Comparison of ENCODE assay signal across 8 mouse cellular contexts in the genomic region with DNA sequence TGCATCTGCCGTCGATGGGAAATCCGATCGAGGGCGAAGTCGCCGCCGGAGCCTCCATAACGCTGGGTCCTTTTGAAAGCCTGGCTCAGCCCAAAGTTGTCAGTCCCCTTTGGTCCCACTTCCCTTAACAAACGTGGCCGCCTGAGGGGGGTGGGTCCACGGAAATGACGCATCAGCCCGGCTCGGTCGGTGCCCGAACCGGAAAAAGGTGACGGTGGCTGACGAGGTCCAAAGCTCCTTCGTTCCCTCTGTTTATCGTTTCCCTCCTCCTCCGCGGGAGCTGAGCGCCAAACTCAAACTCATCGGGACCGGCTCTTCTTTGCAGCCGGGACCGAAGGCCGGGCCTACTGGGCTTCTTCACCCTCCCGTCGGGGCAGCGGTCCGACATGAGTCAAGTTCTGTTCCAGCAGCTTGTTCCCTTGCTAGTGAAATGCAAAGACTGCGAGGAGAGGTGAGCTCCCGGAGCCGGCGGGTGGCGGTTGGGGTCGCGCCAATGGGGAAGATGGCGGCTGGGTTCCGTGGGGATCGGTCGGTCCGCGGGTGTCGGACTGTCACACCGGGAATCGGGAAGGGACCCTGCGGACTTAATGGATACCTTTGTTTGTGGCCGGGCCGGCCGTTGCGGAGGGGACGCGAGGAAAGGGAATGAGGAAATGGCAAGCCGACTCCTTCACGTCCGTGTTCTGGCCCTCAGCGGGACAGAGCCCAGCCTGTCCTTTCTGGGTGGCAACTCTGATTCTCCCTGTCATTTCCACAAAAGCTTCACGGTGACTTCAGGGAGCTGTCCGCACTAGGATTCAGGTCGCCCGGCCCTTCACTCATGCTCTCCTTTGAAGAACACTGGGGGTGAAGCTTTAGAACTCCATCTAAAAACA. TPM values are rescaled to one million over a fixed set of nuclear protein-coding genes. Genes with fewer than 3 reads are reported as not detected.
DNase-seq lines count a peak whose midpoint lies in the region; ATAC-seq and TF ChIP-seq lines count a peak whose summit lies in the region.

Sass6 (plus strand) TSS at position 255 of the 875 bp plus-strand sequence.

- WGBS in cerebellum, adult 2 months = under 1% methylated on average over 65 of the region's 65 CpGs
- under 1% methylated on average over 65 of the region's 65 CpGs for WGBS in forebrain, postnatal 0 days
- WGBS in lung, embryonic 15.5 days = under 1% methylated on average over 65 of the region's 65 CpGs

- TF ChIP-seq CTCF in MEL (IDR thresholded peaks at IDR 0.05 in 2 of 3, conservative IDR thresholded peaks at IDR 0.05 in 1 of 3; ENCODE audit: control insufficient read depth in 1 of 3, insufficient read depth in 1 of 3, low read depth in 2 of 3, low read length in 3 of 3, poor library complexity in 1 of 3, severe bottlenecking in 1 of 3) = no peak
- no peak for TF ChIP-seq CTCF in cerebellum, adult 2 months (IDR thresholded peaks at IDR 0.05; ENCODE audit: borderline replicate concordance, insufficient read depth, low read depth, low read length)
- no peak for TF ChIP-seq CTCF in forebrain, postnatal 0 days (IDR thresholded peaks at IDR 0.05; ENCODE audit: low read depth)

- peak within 1 kb of the TSS; percentile 81 to 95 for H3K4me3 ChIP-seq in MEL (ENCODE audit: control insufficient read depth in 1 of 2, insufficient read depth in 1 of 2, low read depth in 2 of 2, low read length in 2 of 2)
- H3K4me3 ChIP-seq in cerebellum, adult 2 months (replicated peaks; ENCODE audit: insufficient read depth, low read depth, low read length) = peak within 1 kb of the TSS; percentile 76
- H3K4me3 ChIP-seq in forebrain, postnatal 0 days (ENCODE audit: low read depth, low read length) = peak within 1 kb of the TSS; percentile 91
- peak within 1 kb of the TSS; percentile 98 for H3K4me3 ChIP-seq in lung, embryonic 15.5 days

- peak within 1 kb of the TSS; percentile 93 for H3K9ac ChIP-seq in MEL (ENCODE audit: control insufficient read depth, low read depth, low read length, poor library complexity, severe bottlenecking)
- peak within 1 kb of the TSS; percentile 65 for H3K9ac ChIP-seq in forebrain, postnatal 0 days
- H3K9ac ChIP-seq in lung, embryonic 15.5 days = peak within 1 kb of the TSS; percentile 84

- no peaks in the 10 kb centered on the region for H3K9me3 ChIP-seq in MEL (replicated peaks; ENCODE audit: insufficient read depth, low read length)
- no peaks in the 10 kb centered on the region for H3K9me3 ChIP-seq in forebrain, postnatal 0 days (ENCODE audit: low read length)
- H3K9me3 ChIP-seq in lung, embryonic 15.5 days = no peaks in the 10 kb centered on the region

- no peak for TF ChIP-seq RAD21 in MEL (IDR thresholded peaks at IDR 0.05; ENCODE audit: low read depth, low read length)

- H3K27me3 ChIP-seq in MEL (ENCODE audit: control insufficient read depth in 1 of 2, insufficient read depth in 2 of 2, low read length in 2 of 2) = no peaks in the 10 kb centered on the region
- H3K27me3 ChIP-seq in cerebellum, adult 2 months (ENCODE audit: control insufficient read depth, insufficient read depth, low read length) = no peaks in the 10 kb centered on the region
- H3K27me3 ChIP-seq in forebrain, postnatal 0 days (ENCODE audit: insufficient read depth, low read length) = no peaks in the 10 kb centered on the region
- no peaks in the 10 kb centered on the region for H3K27me3 ChIP-seq in lung, embryonic 15.5 days

- DNase-seq in MEL (ENCODE audit: low read depth, low spot score) = peak; percentile 98
- peak; percentile 97 to 99 for DNase-seq in cerebellum, adult 2 months
- DNase-seq in forebrain, postnatal 0 days = peak; percentile 99
- peak; percentile 99 for DNase-seq in heart, postnatal 4 days
- DNase-seq in layer of hippocampus, adult 8-10 months (ENCODE audit: low spot score in 2 of 2) = peak; percentile 95 to 98
- DNase-seq in ovary, adult 18-20 months (ENCODE audit: low spot score) = peak; percentile 93
- peak; percentile 97 for DNase-seq in thymus, postnatal 0 days (ENCODE audit: low spot score)

- H3K27ac ChIP-seq in MEL (ENCODE audit: control insufficient read depth, low read depth, low read length) = peak within 1 kb of the TSS; percentile 83
- peak within 1 kb of the TSS; percentile 14 for H3K27ac ChIP-seq in cerebellum, adult 2 months (ENCODE audit: insufficient read depth, low read length)
- H3K27ac ChIP-seq in forebrain, postnatal 0 days (ENCODE audit: low read depth, low read length) = peak within 1 kb of the TSS; percentile 92
- peak within 1 kb of the TSS; percentile 89 for H3K27ac ChIP-seq in lung, embryonic 15.5 days

- ATAC-seq in forebrain, postnatal 0 days = peak; percentile 99
- ATAC-seq in lung, embryonic 15.5 days (ENCODE audit: borderline replicate concordance, extremely low read depth, low FRiP score, low TSS enrichment) = peak; percentile 97

- H3K4me2 ChIP-seq in forebrain, postnatal 0 days (ENCODE audit: low read depth) = peak within 1 kb of the TSS; percentile 58
- peak within 1 kb of the TSS; percentile 65 for H3K4me2 ChIP-seq in lung, embryonic 15.5 days

- peak; percentile 8 to 80; a peak in 2 of 4 replicates for TF ChIP-seq POLR2A in MEL (IDR thresholded peaks at IDR 0.05; ENCODE audit: control insufficient read depth in 1 of 2, insufficient read depth in 1 of 2, low read depth in 1 of 2, low read length in 2 of 2, poor library complexity in 1 of 2)
- TF ChIP-seq POLR2A in cerebellum, adult 2 months (IDR thresholded peaks at IDR 0.05; ENCODE audit: borderline replicate concordance, insufficient read depth, low read length) = peak; percentile 53; the same call in 1 of the 2 replicates

- peaks cover 25% of the 10 kb centered on the region for H3K79me2 ChIP-seq in MEL (ENCODE audit: control insufficient read depth, insufficient read depth, low read length, poor library complexity)

- H3K36me3 ChIP-seq in MEL (ENCODE audit: control insufficient read depth in 1 of 2, insufficient read depth in 2 of 2, low read length in 2 of 2) = peaks cover 5 to 19% of the 10 kb centered on the region in 2 experiments; a peak in 3 of 4 replicates
- peaks cover 8% of the 10 kb centered on the region; the same call in 1 of the 2 replicates for H3K36me3 ChIP-seq in forebrain, postnatal 0 days (ENCODE audit: insufficient read depth)
- H3K36me3 ChIP-seq in lung, embryonic 15.5 days = peaks cover 19% of the 10 kb centered on the region

- peaks cover 5 to 6% of the 10 kb centered on the region in 2 experiments for H3K4me1 ChIP-seq in MEL (ENCODE audit: control insufficient read depth in 1 of 2, insufficient read depth in 2 of 2, low read length in 2 of 2)
- no peaks in the 10 kb centered on the region for H3K4me1 ChIP-seq in cerebellum, adult 2 months (ENCODE audit: control insufficient read depth, insufficient read depth, low read length)
- H3K4me1 ChIP-seq in forebrain, postnatal 0 days (ENCODE audit: insufficient read depth) = peaks cover 9% of the 10 kb centered on the region; the same call in 1 of the 2 replicates
- peaks cover 10% of the 10 kb centered on the region; the same call in 1 of the 2 replicates for H3K4me1 ChIP-seq in lung, embryonic 15.5 days

- TF ChIP-seq EP300 in MEL (IDR thresholded peaks at IDR 0.05; ENCODE audit: low read depth in 1 of 2, low read length in 2 of 2) = peak in 1 of 2 experiments; percentile 19; a peak in 2 of 4 replicates

TF ChIP-seq in MEL, 35 proteins besides CTCF, POLR2A, EP300 and RAD21 (continues in another document):
- TF ChIP-seq ZKSCAN1 (IDR thresholded peaks at IDR 0.05; ENCODE audit: low read depth, low read length) (no peak), ELF1 (IDR thresholded peaks at IDR 0.05; ENCODE audit: low read depth, low read length) (peak; percentile 87), CHD1 (IDR thresholded peaks at IDR 0.05; ENCODE audit: low read depth, low read length) (no peak), MAX (IDR thresholded peaks at IDR 0.05; ENCODE audit: low read length) (0 out of 2 replicates have a peak, but pooled peaks have one; percentile 58), GATA1 (IDR thresholded peaks at IDR 0.05; ENCODE audit: low read depth, low read length) (peak; percentile 8; the same call in 1 of the 2 replicates), MEF2A (IDR thresholded peaks at IDR 0.05; ENCODE audit: extremely low read depth, insufficient replicate concordance, low read depth, low read length, poor library complexity, severe bottlenecking) (no peak), SIN3A (IDR thresholded peaks at IDR 0.05; ENCODE audit: low read length) (peak; percentile 95), NRF1 (IDR thresholded peaks at IDR 0.05; ENCODE audit: insufficient read depth, low read depth, low read length, poor library complexity, severe bottlenecking) (peak; percentile 28; the same call in 1 of the 2 replicates), TCF12 (IDR thresholded peaks at IDR 0.05; ENCODE audit: low read depth, low read length) (peak; percentile 55), RCOR1 (IDR thresholded peaks at IDR 0.05; ENCODE audit: low read depth, low read length) (no peak), NELFE (IDR thresholded peaks at IDR 0.05; ENCODE audit: low read depth, low read length) (peak; percentile 65), MXI1 (IDR thresholded peaks at IDR 0.05; ENCODE audit: low read depth, low read length) (peak; percentile 95), CHD2 (IDR thresholded peaks at IDR 0.05; ENCODE audit: low read length) (no peak), MAFK (IDR thresholded peaks at IDR 0.05; ENCODE audit: borderline replicate concordance, low read depth, low read length) (no peak), HCFC1 (IDR thresholded peaks at IDR 0.05; ENCODE audit: low read depth, low read length) (peak; percentile 96), E2F4 (IDR thresholded peaks at IDR 0.05; ENCODE audit: borderline replicate concordance, low read depth, low read length) (peak; percentile 75; the same call in 1 of the 2 replicates), MAZ (IDR thresholded peaks at IDR 0.05; ENCODE audit: low read depth, low read length) (peak; percentile 50), TBP (IDR thresholded peaks at IDR 0.05; ENCODE audit: low read depth, low read length) (peak; percentile 70), POLR2AphosphoS2 (IDR thresholded peaks at IDR 0.05; ENCODE audit: low read length) (peak; percentile 73), ZC3H11A (IDR thresholded peaks at IDR 0.05; ENCODE audit: low read depth, low read length) (no peak)

RNA-seq across cellular contexts. Expression of gene Sass6, which starts in this region (rescaled TPM):
- 8.5 and 9.2 TPM in 2 replicates for total RNA-seq in MEL (2012; rRNA removed)
- 10 to 100 TPM in 1 of 2 experiments, not detected in 1; 15.4 TPM for polyA plus RNA-seq in MEL (2012; ENCODE audit: insufficient read depth in 1 of 2, insufficient read length in 2 of 2, low read depth in 1 of 2, low replicate concordance in 2 of 2, missing spikeins in 1 of 2)
- polyA plus RNA-seq in cerebellum, adult 2 months (2012; rRNA removed) = 8.6 and 9.7 TPM in 2 replicates
- 8.7 and 10.3 TPM in 2 replicates for total RNA-seq in forebrain, postnatal 0 days (2014; rRNA removed)
- polyA plus RNA-seq in forebrain, postnatal 0 days (2015; fragmentation: Nextera tagmentation; extraction: Ambion mirVana) = 6.0 and 8.0 TPM in 2 replicates
- 1 to 10 TPM; 9.3 to 10.0 TPM for total RNA-seq in heart, postnatal 4 days (2021)
- 1 to 10 TPM; 5.9 to 8.6 (median 7.9) TPM for total RNA-seq in layer of hippocampus, adult 8-10 months (2022)
- polyA plus RNA-seq in lung, embryonic 15.5 days (2015; fragmentation: Nextera tagmentation; extraction: Ambion mirVana) = 24.5 and 26.0 TPM in 2 replicates
- 21.7 and 23.7 TPM in 2 replicates for polyA plus RNA-seq in thymus, postnatal 0 days (2015; fragmentation: Nextera tagmentation; extraction: Ambion mirVana)

Comparison
In these comparisons a context has a peak if more than half of its experiments do, and no peak if none do; other contexts are left out.
1. Peak in every context shown above with its lines: DNase-seq, ATAC-seq, H3K4me3 ChIP-seq and H3K27ac ChIP-seq.
2. H3K27ac ChIP-seq: peak in every context shown above with its lines; median percentile 92 in forebrain, postnatal 0 days; 89 in lung, embryonic 15.5 days; 83 in MEL; 14 in cerebellum, adult 2 months.